Mouse (Mus musculus): ENCODE results near the gene Pgap3.

GRCm38 (mm10) chr11:98383261-98384030, 16.8 kb downstream of the Pgap3 start, which contains the start of gene Tcap:
- TF ChIP-seq CTCF (IDR thresholded peaks at IDR 0.05; ENCODE audit: insufficient read depth, low read length) (no peak), POLR2A (IDR thresholded peaks at IDR 0.05; ENCODE audit: borderline replicate concordance, extremely low read depth, low read depth, low read length) (0 out of 2 replicates have a peak, but pooled peaks have one; percentile 24)
